Comparison of ENCODE assay signal across 26 mouse cellular contexts in the genomic region with DNA sequence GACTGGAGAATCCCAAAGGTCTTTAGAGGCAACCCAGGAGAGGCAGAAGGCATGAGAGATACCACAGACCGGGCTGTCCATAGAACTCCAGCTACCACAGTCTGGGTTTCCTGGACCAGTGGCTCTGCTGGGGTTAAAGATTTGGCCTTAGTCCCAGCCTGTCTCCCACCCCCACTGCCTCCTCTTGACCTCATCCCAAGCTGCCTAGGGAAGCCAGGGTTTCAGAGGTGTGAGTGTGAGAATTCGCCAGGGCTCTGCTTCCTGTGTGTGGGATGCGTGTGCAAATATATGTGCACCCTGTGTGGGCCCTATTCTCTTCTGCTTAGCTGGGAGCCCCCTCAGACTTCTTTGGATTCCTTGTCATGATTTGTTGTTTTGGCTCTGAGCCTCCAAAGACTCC.
DNase-seq lines count a peak whose midpoint lies in the region; ATAC-seq and TF ChIP-seq lines count a peak whose summit lies in the region.
"Had no signal": no experiment of that assay in that cellular context is flagged by ENCODE, and none has a peak within 500 bp of the region (broad histone marks: within the 10 kb centered on the region; RNA-seq: fewer than 3 reads in every experiment).

No protein-coding gene starts in this region.

- H3K27ac ChIP-seq in kidney, postnatal 0 days, result peak overlapping the region; percentile 76
- H3K27ac ChIP-seq in lung, embryonic 16.5 days (ENCODE audit: low read length), result no peak overlapping the region
- no peak overlapping the region for H3K27ac ChIP-seq in midbrain, embryonic 11.5 days (ENCODE audit: low read depth, low read length)
- H3K27ac ChIP-seq in midbrain, embryonic 10.5 days (replicated peaks), result no peak overlapping the region
- H3K27ac ChIP-seq: embryonic facial prominence, embryonic 12.5 days; embryonic facial prominence, embryonic 15.5 days; gastrocnemius, adult 2 months; heart, embryonic 15.5 days; hindbrain, embryonic 14.5 days had no signal

- 56% methylated on average over 3 of the region's 3 CpGs for WGBS in kidney, postnatal 0 days
- WGBS in lung, embryonic 16.5 days, result 34% methylated on average over 3 of the region's 3 CpGs
- 81% methylated on average over 3 of the region's 3 CpGs for WGBS in midbrain, embryonic 11.5 days
- 82% methylated on average over 3 of the region's 3 CpGs for WGBS in midbrain, embryonic 10.5 days

- ATAC-seq in kidney, postnatal 0 days (replicated peaks; ENCODE audit: low FRiP score, low read depth), result no peak
- peak; percentile 44 for ATAC-seq in lung, embryonic 16.5 days (ENCODE audit: low read depth)
- ATAC-seq in midbrain, embryonic 11.5 days (ENCODE audit: low FRiP score), result no peak
- ATAC-seq: CD4-positive, CD25-positive, alpha-beta regulatory T cell, adult 4 months; forebrain, embryonic 14.5 days; forebrain, postnatal 0 days had no signal

- DNase-seq in kidney, postnatal 0 days (ENCODE audit: low spot score), result peak; percentile 25
- no peak for DNase-seq in kidney, adult 8-10 months
- DNase-seq in lung, adult 18-20 months, result no peak
- peak; percentile 21 for DNase-seq in midbrain, embryonic 11.5 days (ENCODE audit: low spot score, missing footprints)
- no peak for DNase-seq in midbrain, embryonic 10.5 days (ENCODE audit: low spot score)
- peak; percentile 45 to 75 for DNase-seq in lung, postnatal 4 days
- no peak for DNase-seq in embryo, embryonic 10 days (ENCODE audit: low spot score)
- DNase-seq: adrenal gland, postnatal 10 days; adrenal gland, postnatal 36 days; cerebellum, adult 18-20 months; cerebellum, adult 9-10 months; cerebellum, postnatal 14 days; forebrain, postnatal 0 days; gastrocnemius, adult 2 months; gastrocnemius, postnatal 14 days; heart, adult 11 months; heart, postnatal 10 days; heart, postnatal 4 days had no signal

- H3K4me3 ChIP-seq in kidney, postnatal 0 days (replicated peaks; ENCODE audit: low read depth, low read length), result no peak overlapping the region
- H3K4me3 ChIP-seq in lung, embryonic 16.5 days (ENCODE audit: low read length), result no peak overlapping the region
- H3K4me3 ChIP-seq in midbrain, embryonic 11.5 days (ENCODE audit: low read depth, low read length), result no peak overlapping the region
- no peak overlapping the region for H3K4me3 ChIP-seq in midbrain, embryonic 10.5 days
- H3K4me3 ChIP-seq: embryonic facial prominence, embryonic 12.5 days; embryonic facial prominence, embryonic 15.5 days; gastrocnemius, adult 2 months; heart, embryonic 15.5 days had no signal

- no peak overlapping the region for H3K9ac ChIP-seq in kidney, postnatal 0 days (ENCODE audit: low read depth, low read length)
- no peak overlapping the region for H3K9ac ChIP-seq in lung, embryonic 16.5 days (ENCODE audit: low read length)
- H3K9ac ChIP-seq in midbrain, embryonic 11.5 days (ENCODE audit: low read length), result no peak overlapping the region
- H3K9ac ChIP-seq: embryonic facial prominence, embryonic 12.5 days; embryonic facial prominence, embryonic 15.5 days; forebrain, postnatal 0 days; heart, embryonic 15.5 days; hindbrain, embryonic 14.5 days had no signal

- H3K4me2 ChIP-seq in kidney, postnatal 0 days (ENCODE audit: low read length), result no peak overlapping the region
- H3K4me2 ChIP-seq in lung, embryonic 16.5 days (ENCODE audit: low read depth, low read length), result no peak overlapping the region
- H3K4me2 ChIP-seq in midbrain, embryonic 11.5 days, result no peak overlapping the region
- H3K4me2 ChIP-seq: embryonic facial prominence, embryonic 12.5 days; embryonic facial prominence, embryonic 15.5 days; heart, embryonic 11.5 days; heart, embryonic 15.5 days; hindbrain, embryonic 14.5 days had no signal

- no peaks in the 10 kb centered on the region for H3K9me3 ChIP-seq in kidney, postnatal 0 days (replicated peaks; ENCODE audit: low read length)
- no peaks in the 10 kb centered on the region for H3K9me3 ChIP-seq in lung, embryonic 16.5 days (ENCODE audit: control insufficient read depth, low read length)
- no peaks in the 10 kb centered on the region for H3K9me3 ChIP-seq in midbrain, embryonic 11.5 days (ENCODE audit: control insufficient read depth, low read length)
- no peaks in the 10 kb centered on the region for H3K9me3 ChIP-seq in midbrain, embryonic 10.5 days (replicated peaks)
- H3K9me3 ChIP-seq: embryonic facial prominence, embryonic 12.5 days; embryonic facial prominence, embryonic 15.5 days; heart, embryonic 15.5 days had no signal

- H3K36me3 ChIP-seq in kidney, postnatal 0 days (ENCODE audit: insufficient read depth, low read length), result no peaks in the 10 kb centered on the region
- no peaks in the 10 kb centered on the region for H3K36me3 ChIP-seq in lung, embryonic 16.5 days (ENCODE audit: control insufficient read depth, insufficient read depth, low read length)
- H3K36me3 ChIP-seq in midbrain, embryonic 11.5 days (ENCODE audit: control insufficient read depth, insufficient read depth, low read length), result no peaks in the 10 kb centered on the region
- H3K36me3 ChIP-seq in midbrain, embryonic 10.5 days, result no peaks in the 10 kb centered on the region
- H3K36me3 ChIP-seq: embryonic facial prominence, embryonic 12.5 days; embryonic facial prominence, embryonic 15.5 days; heart, embryonic 15.5 days had no signal

- no peak for TF ChIP-seq CTCF in kidney, postnatal 0 days (IDR thresholded peaks at IDR 0.05; ENCODE audit: low read depth)

- H3K4me1 ChIP-seq in kidney, postnatal 0 days (replicated peaks; ENCODE audit: insufficient read depth, low read length), result peaks cover 14% of the 10 kb centered on the region
- peaks cover 23% of the 10 kb centered on the region for H3K4me1 ChIP-seq in lung, embryonic 16.5 days (replicated peaks; ENCODE audit: control insufficient read depth, insufficient read depth, low read length)
- no peaks in the 10 kb centered on the region for H3K4me1 ChIP-seq in midbrain, embryonic 11.5 days (ENCODE audit: control insufficient read depth, insufficient read depth, low read length)
- peaks cover 19% of the 10 kb centered on the region for H3K4me1 ChIP-seq in midbrain, embryonic 10.5 days
- H3K4me1 ChIP-seq: embryonic facial prominence, embryonic 12.5 days; embryonic facial prominence, embryonic 15.5 days had no signal

- no peaks in the 10 kb centered on the region; the same call in 1 of the 2 replicates for H3K27me3 ChIP-seq in kidney, postnatal 0 days (ENCODE audit: insufficient read depth, low read length)
- peaks cover 7% of the 10 kb centered on the region; the same call in 1 of the 2 replicates for H3K27me3 ChIP-seq in lung, embryonic 16.5 days (ENCODE audit: control insufficient read depth, insufficient read depth, low read depth, low read length)
- H3K27me3 ChIP-seq in midbrain, embryonic 11.5 days (ENCODE audit: control insufficient read depth, insufficient read depth, low read length), result no peaks in the 10 kb centered on the region
- H3K27me3 ChIP-seq in midbrain, embryonic 10.5 days (ENCODE audit: low read depth, poor library complexity, severe bottlenecking), result peaks cover 35% of the 10 kb centered on the region

Comparison
In these comparisons a context has a peak if more than half of its experiments do, and no peak if none do; other contexts are left out.
1. DNase-seq: peak in kidney, postnatal 0 days (single experiment), midbrain, embryonic 11.5 days (single experiment) and lung, postnatal 4 days (2 of 2); none in kidney, adult 8-10 months (0 of 2), lung, adult 18-20 months (0 of 2), midbrain, embryonic 10.5 days (single experiment) and embryo, embryonic 10 days (single experiment).